In genomic region chr4:155085206-155086107, GRCm38 (mm10) we compare ENCODE assay signal across 9 mouse cellular contexts. TPM values are rescaled to one million over a fixed set of nuclear protein-coding genes. Genes with fewer than 3 reads are reported as not detected.
A peak's percentile ranks its signal among the peaks of the same experiment; 100 is the strongest.
DNase-seq lines count a peak whose midpoint lies in the region; ATAC-seq and TF ChIP-seq lines count a peak whose summit lies in the region.
"Had no signal": no experiment of that assay in that cellular context is flagged by ENCODE, and none has a peak within 500 bp of the region (broad histone marks: within the 10 kb centered on the region; RNA-seq: fewer than 3 reads in every experiment).

No protein-coding gene starts in this region.

- H3K27me3 ChIP-seq in C2C12 (ENCODE audit: control insufficient read depth, insufficient read depth, insufficient read length), result no peaks in the 10 kb centered on the region
- H3K27me3 ChIP-seq in embryonic facial prominence, embryonic 15.5 days, result no peaks in the 10 kb centered on the region
- no peaks in the 10 kb centered on the region for H3K27me3 ChIP-seq in limb, embryonic 12.5 days
- H3K27me3 ChIP-seq in stomach, embryonic 15.5 days (replicated peaks), result no peaks in the 10 kb centered on the region

- peak overlapping the region; percentile 96 for H3K27ac ChIP-seq in embryonic facial prominence, embryonic 15.5 days (replicated peaks)
- H3K27ac ChIP-seq in limb, embryonic 12.5 days, result peak overlapping the region; percentile 92
- H3K27ac ChIP-seq in stomach, embryonic 15.5 days, result peak overlapping the region; percentile 95

- ATAC-seq in embryonic facial prominence, embryonic 15.5 days (ENCODE audit: insufficient number of reproducible peaks, low FRiP score, low TSS enrichment, low read depth), result no peak
- ATAC-seq in limb, embryonic 12.5 days (ENCODE audit: insufficient number of reproducible peaks, insufficient read depth, low FRiP score, low TSS enrichment, low read depth), result no peak; the same call in none of the 2 replicates
- peak; percentile 74; the same call in 1 of the 2 replicates for ATAC-seq in stomach, embryonic 15.5 days (ENCODE audit: insufficient read depth, low FRiP score, low read depth)

- peaks cover 32% of the 10 kb centered on the region for H3K4me1 ChIP-seq in embryonic facial prominence, embryonic 15.5 days
- peaks cover 27% of the 10 kb centered on the region for H3K4me1 ChIP-seq in limb, embryonic 12.5 days (replicated peaks)
- peaks cover 37% of the 10 kb centered on the region for H3K4me1 ChIP-seq in stomach, embryonic 15.5 days

- H3K79me2 ChIP-seq in C2C12 (ENCODE audit: control insufficient read depth, insufficient read depth), result peaks cover 56% of the 10 kb centered on the region

- peak overlapping the region; percentile 83 for H3K4me2 ChIP-seq in embryonic facial prominence, embryonic 15.5 days (replicated peaks)
- peak overlapping the region; percentile 91 for H3K4me2 ChIP-seq in limb, embryonic 12.5 days
- peak overlapping the region; percentile 66 for H3K4me2 ChIP-seq in stomach, embryonic 15.5 days

- peak; percentile 86 for DNase-seq in heart, adult 11 months
- DNase-seq in heart, adult 8-10 months (ENCODE audit: low spot score), result no peak
- no peak for DNase-seq in layer of hippocampus, postnatal 36 days
- no peak for DNase-seq in right cerebral cortex, adult 2 months (ENCODE audit: low spot score in 2 of 2)

- no peak for TF ChIP-seq CTCF in C2C12 (IDR thresholded peaks at IDR 0.05; ENCODE audit: control insufficient read depth, insufficient read depth, insufficient read length)

- peaks cover 31% of the 10 kb centered on the region for H3K36me3 ChIP-seq in C2C12 (ENCODE audit: control insufficient read depth, insufficient read depth)
- H3K36me3 ChIP-seq in embryonic facial prominence, embryonic 15.5 days, result peaks cover 21% of the 10 kb centered on the region
- H3K36me3 ChIP-seq in limb, embryonic 12.5 days, result peaks cover 50% of the 10 kb centered on the region
- H3K36me3 ChIP-seq in stomach, embryonic 15.5 days, result peaks cover 16% of the 10 kb centered on the region

- H3K9ac ChIP-seq in embryonic facial prominence, embryonic 15.5 days, result peak overlapping the region; percentile 93
- peak overlapping the region; percentile 94 for H3K9ac ChIP-seq in limb, embryonic 12.5 days (replicated peaks)
- H3K9ac ChIP-seq in stomach, embryonic 15.5 days, result peak overlapping the region; percentile 92

- WGBS in embryonic facial prominence, embryonic 15.5 days, result 5% methylated on average over 35 of the region's 35 CpGs
- 6% methylated on average over 35 of the region's 35 CpGs for WGBS in limb, embryonic 12.5 days
- 4% methylated on average over 33 of the region's 35 CpGs for WGBS in stomach, embryonic 15.5 days

- peak overlapping the region; percentile 76 for H3K4me3 ChIP-seq in C2C12 (ENCODE audit: insufficient read depth, poor library complexity, severe bottlenecking)
- H3K4me3 ChIP-seq in embryonic facial prominence, embryonic 15.5 days (replicated peaks), result peak overlapping the region; percentile 98
- H3K4me3 ChIP-seq in limb, embryonic 12.5 days (replicated peaks), result peak overlapping the region; percentile 96
- peak overlapping the region; percentile 65 for H3K4me3 ChIP-seq in stomach, embryonic 15.5 days (replicated peaks)

- no peaks in the 10 kb centered on the region for H3K9me3 ChIP-seq in embryonic facial prominence, embryonic 15.5 days (replicated peaks)
- no peaks in the 10 kb centered on the region for H3K9me3 ChIP-seq in limb, embryonic 12.5 days
- no peaks in the 10 kb centered on the region for H3K9me3 ChIP-seq in stomach, embryonic 15.5 days

- H3ac ChIP-seq in C2C12 (ENCODE audit: control insufficient read depth, insufficient read length, low read depth), result peak overlapping the region; percentile 95

- H3K79me3 ChIP-seq in C2C12 (ENCODE audit: low read depth), result peaks cover 45% of the 10 kb centered on the region

TF ChIP-seq in C2C12, 6 proteins besides CTCF, POLR2A, EP300 and RAD21:
- TF ChIP-seq MYOD1 (IDR thresholded peaks at IDR 0.05; ENCODE audit: control insufficient read depth, insufficient read length, low read depth), result no peak
- TF ChIP-seq FOSL1 (IDR thresholded peaks at IDR 0.05; ENCODE audit: insufficient read depth, low read length, poor library complexity, severe bottlenecking), result no peak
- TF ChIP-seq MYOG (IDR thresholded peaks at IDR 0.05; ENCODE audit: control insufficient read depth, extremely low read depth, insufficient read length), result no peak
- no peak for TF ChIP-seq CEBPB (IDR thresholded peaks at IDR 0.05; ENCODE audit: low read depth)
- TF ChIP-seq MAX (IDR thresholded peaks at IDR 0.05), result no peak
- TF ChIP-seq USF1 (IDR thresholded peaks at IDR 0.05; ENCODE audit: low read depth), result no peak

RNA-seq across cellular contexts. Expression of gene Rer1, which starts 0.7 kb away (rescaled TPM):
- total RNA-seq in heart, adult 8-10 months (2022), result 10 to 100 TPM; 64.2 to 73.4 (median 68.4) TPM
- polyA plus RNA-seq in C2C12 (2012; fragmentation: generic; extraction: Trizol), result 125 TPM
- 157 and 164 TPM in 2 replicates for polyA plus RNA-seq in embryonic facial prominence, embryonic 15.5 days (2015; fragmentation: Nextera tagmentation; extraction: Ambion mirVana)
- polyA plus RNA-seq in limb, embryonic 12.5 days (2016; fragmentation: Nextera tagmentation; extraction: Ambion mirVana), result 136 and 141 TPM in 2 replicates
- polyA plus RNA-seq in stomach, embryonic 15.5 days (2015; fragmentation: Nextera tagmentation; extraction: Ambion mirVana), result 175 and 179 TPM in 2 replicates
- total RNA-seq in layer of hippocampus, postnatal 36 days (2021), result 10 to 100 TPM; 65.6 to 68.8 TPM

RNA-seq across cellular contexts. Expression of gene Morn1, which starts 0.9 kb away (rescaled TPM):
- 1 to 10 TPM in 3 of 4 experiments, under 1 TPM in 1; 0.60 to 4.4 (median 1.8) TPM for total RNA-seq in heart, adult 8-10 months (2022)
- 1.2 TPM for polyA plus RNA-seq in C2C12 (2012; fragmentation: generic; extraction: Trizol)
- 7.7 and 8.7 TPM in 2 replicates for polyA plus RNA-seq in embryonic facial prominence, embryonic 15.5 days (2015; fragmentation: Nextera tagmentation; extraction: Ambion mirVana)
- polyA plus RNA-seq in limb, embryonic 12.5 days (2016; fragmentation: Nextera tagmentation; extraction: Ambion mirVana), result 5.2 and 6.9 TPM in 2 replicates
- polyA plus RNA-seq in stomach, embryonic 15.5 days (2015; fragmentation: Nextera tagmentation; extraction: Ambion mirVana), result 5.1 and 5.3 TPM in 2 replicates
- total RNA-seq in layer of hippocampus, postnatal 36 days (2021), result 10 to 100 TPM; 11.6 to 12.6 TPM

RNA-seq across cellular contexts. Expression of gene Pex10, which starts 18.6 kb away (rescaled TPM):
- total RNA-seq in heart, adult 8-10 months (2022), result 10 to 100 TPM; 18.5 to 26.0 (median 22.6) TPM
- polyA plus RNA-seq in C2C12 (2012; fragmentation: generic; extraction: Trizol), result 11.2 TPM
- polyA plus RNA-seq in embryonic facial prominence, embryonic 15.5 days (2015; fragmentation: Nextera tagmentation; extraction: Ambion mirVana), result 21.6 and 22.1 TPM in 2 replicates
- 20.8 and 21.9 TPM in 2 replicates for polyA plus RNA-seq in limb, embryonic 12.5 days (2016; fragmentation: Nextera tagmentation; extraction: Ambion mirVana)
- 18.4 and 19.1 TPM in 2 replicates for polyA plus RNA-seq in stomach, embryonic 15.5 days (2015; fragmentation: Nextera tagmentation; extraction: Ambion mirVana)
- 10 to 100 TPM; 21.8 to 24.0 TPM for total RNA-seq in layer of hippocampus, postnatal 36 days (2021)

RNA-seq across cellular contexts. Expression of gene Plch2, which starts 28.9 kb away (rescaled TPM):
- under 1 TPM in 1 of 4 experiments, not detected in 3; 0.06 TPM for total RNA-seq in heart, adult 8-10 months (2022)
- 0.11 TPM for polyA plus RNA-seq in C2C12 (2012; fragmentation: generic; extraction: Trizol)
- polyA plus RNA-seq in embryonic facial prominence, embryonic 15.5 days (2015; fragmentation: Nextera tagmentation; extraction: Ambion mirVana), result 22.4 and 24.4 TPM in 2 replicates
- polyA plus RNA-seq in limb, embryonic 12.5 days (2016; fragmentation: Nextera tagmentation; extraction: Ambion mirVana), result 2.3 and 3.4 TPM in 2 replicates
- polyA plus RNA-seq in stomach, embryonic 15.5 days (2015; fragmentation: Nextera tagmentation; extraction: Ambion mirVana), result 24.1 and 24.7 TPM in 2 replicates
- 10 to 100 TPM; 96.6 to 96.9 TPM for total RNA-seq in layer of hippocampus, postnatal 36 days (2021)
- total RNA-seq: neutrophil, adult 5-6 weeks had no signal
